Mouse (Mus musculus): ENCODE measurements around the gene Cdkn2c.
"Not testable (repeated sequence)": the region's sequence is repeated elsewhere in the genome, so short reads cannot be mapped to it uniquely, and the experiment has no call there.

Cdkn2c gene

GRCm38 (mm10) chr4:109666461-109667269 is at the start of gene Cdkn2c:
TSS of gene Cdkn2c (minus strand) at chr4:109667189.
- ATAC-seq (ENCODE audit: insufficient number of reproducible peaks, low FRiP score, low TSS enrichment) = peak; percentile 96

- ATAC-seq (ENCODE audit: insufficient number of reproducible peaks, low FRiP score, low TSS enrichment) = no peak
Measured at GRCm38 (mm10) chr4:109705349-109705748, 38.4 kb upstream of the Cdkn2c start.

- ATAC-seq (ENCODE audit: insufficient number of reproducible peaks, low FRiP score, low TSS enrichment) = no peak
Measured at GRCm38 (mm10) chr4:109703568-109703967, 36.6 kb upstream of the Cdkn2c start.

GRCm38 (mm10) chr4:109700727-109701126 is 33.7 kb upstream of the Cdkn2c start:
- ATAC-seq (ENCODE audit: insufficient number of reproducible peaks, low FRiP score, low TSS enrichment) = not testable (repeated sequence)

- no peak for ATAC-seq (ENCODE audit: insufficient number of reproducible peaks, low FRiP score, low TSS enrichment)
Measured at GRCm38 (mm10) chr4:109692674-109693073, 25.7 kb upstream of the Cdkn2c start.

- ATAC-seq (ENCODE audit: insufficient number of reproducible peaks, low FRiP score, low TSS enrichment) = no peak
Measured at GRCm38 (mm10) chr4:109683561-109683960, 16.6 kb upstream of the Cdkn2c start.

GRCm38 (mm10) chr4:109677221-109677620 is 10.2 kb upstream of the Cdkn2c start:
- peak; percentile 20; the same call in 1 of the 2 replicates for ATAC-seq (ENCODE audit: insufficient number of reproducible peaks, low FRiP score, low TSS enrichment)

- ATAC-seq (ENCODE audit: insufficient number of reproducible peaks, low FRiP score, low TSS enrichment) = peak; percentile 95
Measured at GRCm38 (mm10) chr4:109676218-109677215, 9.5 kb upstream of the Cdkn2c start, which contains the start of gene Faf1. TSS of gene Faf1 (plus strand) at chr4:109676588.

- ATAC-seq (ENCODE audit: insufficient number of reproducible peaks, low FRiP score, low TSS enrichment) = no peak
Measured at GRCm38 (mm10) chr4:109674097-109674496, 7.1 kb upstream of the Cdkn2c start.

GRCm38 (mm10) chr4:109671941-109672340 is 5.0 kb upstream of the Cdkn2c start:
- no peak for ATAC-seq (ENCODE audit: insufficient number of reproducible peaks, low FRiP score, low TSS enrichment)

- ATAC-seq (ENCODE audit: insufficient number of reproducible peaks, low FRiP score, low TSS enrichment) = no peak
Measured at GRCm38 (mm10) chr4:109670213-109670612, 3.2 kb upstream of the Cdkn2c start.

GRCm38 (mm10) chr4:109667518-109667917 is 529 bp upstream of the Cdkn2c start:
- ATAC-seq (ENCODE audit: insufficient number of reproducible peaks, low FRiP score, low TSS enrichment) = no peak

- peak; percentile 36 for ATAC-seq (ENCODE audit: insufficient number of reproducible peaks, low FRiP score, low TSS enrichment)
Measured at GRCm38 (mm10) chr4:109665982-109666460, 968 bp downstream of the Cdkn2c start.

GRCm38 (mm10) chr4:109665101-109665981 is 1.6 kb downstream of the Cdkn2c start:
- 0 out of 2 replicates have a peak, but pooled peaks have one; percentile 36 for ATAC-seq (ENCODE audit: insufficient number of reproducible peaks, low FRiP score, low TSS enrichment)

GRCm38 (mm10) chr4:109664091-109664490 is 2.9 kb downstream of the Cdkn2c start:
- no peak for ATAC-seq (ENCODE audit: insufficient number of reproducible peaks, low FRiP score, low TSS enrichment)

- no peak for ATAC-seq (ENCODE audit: insufficient number of reproducible peaks, low FRiP score, low TSS enrichment)
Measured at GRCm38 (mm10) chr4:109662271-109662670, 4.7 kb downstream of the Cdkn2c start.

GRCm38 (mm10) chr4:109661183-109661582 is 5.8 kb downstream of the Cdkn2c start:
- ATAC-seq (ENCODE audit: insufficient number of reproducible peaks, low FRiP score, low TSS enrichment) = no peak

GRCm38 (mm10) chr4:109660568-109660967 is 6.4 kb downstream of the Cdkn2c start:
- ATAC-seq (ENCODE audit: insufficient number of reproducible peaks, low FRiP score, low TSS enrichment) = no peak

- ATAC-seq (ENCODE audit: insufficient number of reproducible peaks, low FRiP score, low TSS enrichment) = no peak
Measured at GRCm38 (mm10) chr4:109659571-109659970, 7.4 kb downstream of the Cdkn2c start.

- no peak for ATAC-seq (ENCODE audit: insufficient number of reproducible peaks, low FRiP score, low TSS enrichment)
Measured at GRCm38 (mm10) chr4:109658826-109659225, 8.2 kb downstream of the Cdkn2c start.

Data from cerebellum, adult (tissue).